Mouse (Mus musculus): ENCODE data around the gene Clca1. TPM values are rescaled to one million over a fixed set of nuclear protein-coding genes. Genes with fewer than 3 reads are reported as not detected.

Gene Clca1
- polyA plus RNA-seq, 1 experiment from 2014 or later = 0.12 TPM

DNA sequence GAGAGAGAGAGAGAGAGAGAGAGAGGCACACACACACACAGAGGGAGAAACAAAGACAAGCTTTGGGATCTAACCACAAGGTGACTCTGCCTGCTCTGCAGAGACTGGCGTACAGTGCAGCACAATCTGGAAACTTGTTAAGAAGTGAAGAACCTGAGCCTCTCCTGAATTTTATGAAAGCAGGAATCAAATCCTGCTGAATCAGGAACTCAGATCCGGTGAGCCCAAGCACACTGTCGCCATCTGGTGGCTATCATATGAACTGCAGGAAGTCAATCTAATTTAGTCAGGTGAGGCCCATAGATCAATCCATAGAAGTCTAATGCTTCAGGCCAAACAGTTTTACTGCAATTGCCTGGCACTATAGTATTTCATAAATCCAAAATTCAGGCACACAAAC is 5.8 kb downstream of the Clca1 start:
- no peak overlapping the region for H3K4me2 ChIP-seq (ENCODE audit: low read depth, severe bottlenecking)
- 28% methylated on average over 3 of the region's 3 CpGs for WGBS
- no peaks in the 10 kb centered on the region for H3K36me3 ChIP-seq (ENCODE audit: control insufficient read depth, insufficient read depth, low read length)
- no peak overlapping the region for H3K9ac ChIP-seq (ENCODE audit: low read length)
- H3K27ac ChIP-seq (replicated peaks; ENCODE audit: low read depth, low read length) = no peak overlapping the region
- no peaks in the 10 kb centered on the region for H3K4me1 ChIP-seq (ENCODE audit: control insufficient read depth, insufficient read depth, low read length)
- H3K4me3 ChIP-seq (ENCODE audit: low read depth, low read length) = no peak overlapping the region
- DNase-seq (ENCODE audit: low spot score) = peak; percentile 74
- no peak for ATAC-seq (ENCODE audit: insufficient number of reproducible peaks, low FRiP score, low TSS enrichment, low read depth)
- no peaks in the 10 kb centered on the region for H3K9me3 ChIP-seq (ENCODE audit: control insufficient read depth, low read length)
- no peaks in the 10 kb centered on the region for H3K27me3 ChIP-seq (ENCODE audit: control insufficient read depth, insufficient read depth, low read length)

DNA sequence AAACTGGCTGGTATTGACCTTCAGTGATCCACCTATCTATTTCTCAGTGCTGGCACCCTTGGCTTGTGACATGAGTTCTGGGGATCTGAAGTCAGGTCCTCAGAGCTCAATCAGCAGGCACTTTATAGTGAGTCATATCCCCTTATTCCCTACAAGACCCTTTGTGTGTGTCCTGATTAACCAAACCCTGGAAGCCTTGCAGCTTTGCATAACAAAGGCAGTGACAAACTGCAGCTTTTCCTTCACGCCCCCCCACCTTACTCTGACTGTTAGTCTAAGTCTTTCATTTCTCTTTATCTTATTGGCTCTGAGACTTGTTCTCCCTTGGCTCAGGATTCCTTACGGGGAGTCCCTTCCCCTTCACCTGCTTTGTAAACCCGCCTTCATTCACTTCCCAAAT is 14.8 kb downstream of the Clca1 start:
- H3K36me3 ChIP-seq (ENCODE audit: control insufficient read depth, insufficient read depth, low read length) = no peaks in the 10 kb centered on the region
- H3K4me2 ChIP-seq (ENCODE audit: low read depth, severe bottlenecking) = no peak overlapping the region
- ATAC-seq (ENCODE audit: insufficient number of reproducible peaks, low FRiP score, low TSS enrichment, low read depth) (no peak), DNase-seq (ENCODE audit: low spot score) (no peak)
- no peak overlapping the region for H3K9ac ChIP-seq (ENCODE audit: low read length)
- 78% methylated on average over 3 of the region's 3 CpGs for WGBS
- no peaks in the 10 kb centered on the region for H3K9me3 ChIP-seq (ENCODE audit: control insufficient read depth, low read length)
- no peak overlapping the region for H3K27ac ChIP-seq (replicated peaks; ENCODE audit: low read depth, low read length)
- H3K4me3 ChIP-seq (ENCODE audit: low read depth, low read length) = no peak overlapping the region
- no peaks in the 10 kb centered on the region for H3K27me3 ChIP-seq (ENCODE audit: control insufficient read depth, insufficient read depth, low read length)
- H3K4me1 ChIP-seq (ENCODE audit: control insufficient read depth, insufficient read depth, low read length) = no peaks in the 10 kb centered on the region

GRCm38 (mm10) chr3:145004422-145004821 is 28.2 kb downstream of the Clca1 start:
- 37% methylated on average over 5 of the region's 5 CpGs for WGBS

DNA sequence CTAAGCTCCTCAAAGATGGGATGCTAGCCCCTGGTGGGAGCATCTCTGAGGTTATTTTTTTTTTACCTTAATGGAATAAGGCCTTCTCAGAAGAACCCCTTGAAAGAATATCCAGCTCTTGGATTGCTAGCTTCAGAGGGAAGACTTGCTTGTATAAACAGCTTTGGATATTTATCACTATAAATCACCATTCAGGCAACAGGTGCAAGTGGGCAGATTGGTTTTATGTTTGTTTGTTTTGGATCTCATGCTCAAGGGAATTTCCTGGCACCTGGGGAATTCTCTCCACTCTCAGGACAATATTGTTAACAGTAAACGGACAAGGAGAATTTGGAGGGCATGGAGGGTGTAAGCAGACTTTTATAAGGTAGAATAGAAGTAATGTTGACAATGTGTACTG is 31.7 kb downstream of the Clca1 start:
- H3K9me3 ChIP-seq (ENCODE audit: control insufficient read depth, low read length) = no peaks in the 10 kb centered on the region

More at GRCm38 (mm10) chr3:145004422-145004821, 28.2 kb downstream of the Clca1 start:
- H3K4me2 ChIP-seq (ENCODE audit: low read depth, severe bottlenecking) = no peak overlapping the region
- DNase-seq (ENCODE audit: low spot score) (no peak), ATAC-seq (ENCODE audit: insufficient number of reproducible peaks, low FRiP score, low TSS enrichment, low read depth) (no peak)
- no peaks in the 10 kb centered on the region for H3K27me3 ChIP-seq (ENCODE audit: control insufficient read depth, insufficient read depth, low read length)
- H3K4me3 ChIP-seq (ENCODE audit: low read depth, low read length) = no peak overlapping the region
- H3K4me1 ChIP-seq (ENCODE audit: control insufficient read depth, insufficient read depth, low read length) = no peaks in the 10 kb centered on the region
- H3K9ac ChIP-seq (ENCODE audit: low read length) = no peak overlapping the region
- no peaks in the 10 kb centered on the region for H3K9me3 ChIP-seq (ENCODE audit: control insufficient read depth, low read length)
- no peak overlapping the region for H3K27ac ChIP-seq (replicated peaks; ENCODE audit: low read depth, low read length)
- H3K36me3 ChIP-seq (ENCODE audit: control insufficient read depth, insufficient read depth, low read length) = no peaks in the 10 kb centered on the region

DNA sequence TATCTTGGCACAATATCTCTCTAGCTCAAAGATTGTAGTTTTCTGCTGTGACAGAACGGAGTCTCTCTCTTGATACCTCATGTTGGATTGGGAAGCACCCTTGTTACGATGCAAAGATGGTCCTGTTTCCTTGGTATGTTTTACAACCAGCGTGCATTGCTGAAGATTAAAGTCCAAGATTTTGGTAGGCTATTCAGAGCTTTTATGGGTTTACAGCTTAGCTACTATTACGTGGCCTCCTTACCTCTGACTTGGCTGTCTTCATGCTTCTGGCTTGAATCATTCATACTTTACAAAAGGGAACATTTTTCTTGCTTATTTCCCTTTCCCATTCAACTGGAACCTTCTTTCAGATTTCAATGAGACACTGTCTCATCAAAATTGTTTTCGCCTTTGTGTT is 39.5 kb downstream of the Clca1 start:
- Histone ChIP-seq H3K9me3 (ENCODE audit: control insufficient read depth, low read length) (no peaks in the 10 kb centered on the region), H3K9ac (ENCODE audit: low read length) (no peak overlapping the region), H3K27me3 (ENCODE audit: control insufficient read depth, insufficient read depth, low read length) (no peaks in the 10 kb centered on the region), H3K27ac (replicated peaks; ENCODE audit: low read depth, low read length) (no peak overlapping the region), H3K4me3 (ENCODE audit: low read depth, low read length) (no peak overlapping the region), H3K36me3 (ENCODE audit: control insufficient read depth, insufficient read depth, low read length) (no peaks in the 10 kb centered on the region), H3K4me2 (ENCODE audit: low read depth, severe bottlenecking) (no peak overlapping the region), H3K4me1 (ENCODE audit: control insufficient read depth, insufficient read depth, low read length) (no peaks in the 10 kb centered on the region)
- ATAC-seq (ENCODE audit: insufficient number of reproducible peaks, low FRiP score, low TSS enrichment, low read depth) (no peak), DNase-seq (ENCODE audit: low spot score) (no peak)
- WGBS = 82% methylated on average over 5 of the region's 5 CpGs

More for the DNA sequence above, 31.7 kb downstream of the Clca1 start:
- Histone ChIP-seq H3K4me2 (ENCODE audit: low read depth, severe bottlenecking) (no peak overlapping the region), H3K36me3 (ENCODE audit: control insufficient read depth, insufficient read depth, low read length) (no peaks in the 10 kb centered on the region), H3K4me3 (ENCODE audit: low read depth, low read length) (no peak overlapping the region), H3K9ac (ENCODE audit: low read length) (no peak overlapping the region), H3K27ac (replicated peaks; ENCODE audit: low read depth, low read length) (no peak overlapping the region), H3K4me1 (ENCODE audit: control insufficient read depth, insufficient read depth, low read length) (no peaks in the 10 kb centered on the region), H3K27me3 (ENCODE audit: control insufficient read depth, insufficient read depth, low read length) (no peaks in the 10 kb centered on the region)
- ATAC-seq (ENCODE audit: insufficient number of reproducible peaks, low FRiP score, low TSS enrichment, low read depth) (no peak), DNase-seq (ENCODE audit: low spot score) (no peak)
- 88% methylated on average over 1 of the region's 1 CpGs for WGBS

GRCm38 (mm10) chr3:144992618-144993017 is 40.0 kb downstream of the Clca1 start:
- DNase-seq (ENCODE audit: low spot score) (no peak), ATAC-seq (ENCODE audit: insufficient number of reproducible peaks, low FRiP score, low TSS enrichment, low read depth) (no peak)
- Histone ChIP-seq H3K27me3 (ENCODE audit: control insufficient read depth, insufficient read depth, low read length) (no peaks in the 10 kb centered on the region), H3K9me3 (ENCODE audit: control insufficient read depth, low read length) (no peaks in the 10 kb centered on the region), H3K4me2 (ENCODE audit: low read depth, severe bottlenecking) (no peak overlapping the region), H3K4me1 (ENCODE audit: control insufficient read depth, insufficient read depth, low read length) (no peaks in the 10 kb centered on the region), H3K36me3 (ENCODE audit: control insufficient read depth, insufficient read depth, low read length) (no peaks in the 10 kb centered on the region), H3K27ac (replicated peaks; ENCODE audit: low read depth, low read length) (no peak overlapping the region), H3K9ac (ENCODE audit: low read length) (no peak overlapping the region), H3K4me3 (ENCODE audit: low read depth, low read length) (no peak overlapping the region)

GRCm38 (mm10) chr3:144985890-144986289 is 46.7 kb downstream of the Clca1 start:
- Histone ChIP-seq H3K36me3 (ENCODE audit: control insufficient read depth, insufficient read depth, low read length) (no peaks in the 10 kb centered on the region), H3K4me1 (ENCODE audit: control insufficient read depth, insufficient read depth, low read length) (no peaks in the 10 kb centered on the region), H3K9ac (ENCODE audit: low read length) (no peak overlapping the region), H3K9me3 (ENCODE audit: control insufficient read depth, low read length) (no peaks in the 10 kb centered on the region), H3K4me3 (ENCODE audit: low read depth, low read length) (no peak overlapping the region), H3K27me3 (ENCODE audit: control insufficient read depth, insufficient read depth, low read length) (no peaks in the 10 kb centered on the region), H3K27ac (replicated peaks; ENCODE audit: low read depth, low read length) (no peak overlapping the region), H3K4me2 (ENCODE audit: low read depth, severe bottlenecking) (no peak overlapping the region)
- DNase-seq (ENCODE audit: low spot score) (no peak), ATAC-seq (ENCODE audit: insufficient number of reproducible peaks, low FRiP score, low TSS enrichment, low read depth) (no peak)
- WGBS = 88% methylated on average over 5 of the region's 5 CpGs

DNA sequence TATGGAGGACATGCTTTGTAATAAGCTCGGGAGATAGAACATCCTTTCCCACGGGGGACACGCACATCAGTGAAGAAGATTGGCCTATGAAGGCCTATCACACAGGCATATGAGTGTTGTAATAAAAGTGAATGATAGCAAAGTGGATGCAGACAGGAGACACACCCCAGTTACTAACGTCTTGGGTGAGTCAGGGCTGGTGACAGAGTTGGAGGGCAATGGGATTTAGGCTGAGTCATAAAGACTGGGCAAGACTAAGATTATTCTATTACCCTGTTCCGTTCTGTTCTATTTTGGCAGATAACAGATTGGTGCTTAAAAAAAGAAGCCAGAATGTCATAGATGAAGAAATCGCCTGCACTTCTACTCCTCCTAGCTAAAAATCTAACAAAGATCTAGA is 52.0 kb downstream of the Clca1 start:
- no peaks in the 10 kb centered on the region for H3K36me3 ChIP-seq (ENCODE audit: control insufficient read depth, insufficient read depth, low read length)
- 89% methylated on average over 6 of the region's 6 CpGs for WGBS
- ATAC-seq (ENCODE audit: insufficient number of reproducible peaks, low FRiP score, low TSS enrichment, low read depth) = no peak

GRCm38 (mm10) chr3:144977631-144978030 is 54.9 kb downstream of the Clca1 start:
- Histone ChIP-seq H3K9me3 (ENCODE audit: control insufficient read depth, low read length) (no peaks in the 10 kb centered on the region), H3K4me1 (ENCODE audit: control insufficient read depth, insufficient read depth, low read length) (no peaks in the 10 kb centered on the region), H3K9ac (ENCODE audit: low read length) (no peak overlapping the region), H3K27ac (replicated peaks; ENCODE audit: low read depth, low read length) (no peak overlapping the region), H3K27me3 (ENCODE audit: control insufficient read depth, insufficient read depth, low read length) (no peaks in the 10 kb centered on the region), H3K36me3 (ENCODE audit: control insufficient read depth, insufficient read depth, low read length) (no peaks in the 10 kb centered on the region), H3K4me3 (ENCODE audit: low read depth, low read length) (no peak overlapping the region), H3K4me2 (ENCODE audit: low read depth, severe bottlenecking) (no peak overlapping the region)
- no peak for ATAC-seq (ENCODE audit: insufficient number of reproducible peaks, low FRiP score, low TSS enrichment, low read depth)
- WGBS = 54% methylated on average over 4 of the region's 4 CpGs
- DNase-seq (ENCODE audit: low spot score) = no peak

More for the DNA sequence above, 52.0 kb downstream of the Clca1 start:
- no peaks in the 10 kb centered on the region for H3K27me3 ChIP-seq (ENCODE audit: control insufficient read depth, insufficient read depth, low read length)
- H3K4me1 ChIP-seq (ENCODE audit: control insufficient read depth, insufficient read depth, low read length) = no peaks in the 10 kb centered on the region
- no peak overlapping the region for H3K9ac ChIP-seq (ENCODE audit: low read length)
- DNase-seq (ENCODE audit: low spot score) = no peak
- no peak overlapping the region for H3K4me2 ChIP-seq (ENCODE audit: low read depth, severe bottlenecking)
- no peak overlapping the region for H3K4me3 ChIP-seq (ENCODE audit: low read depth, low read length)
- no peak overlapping the region for H3K27ac ChIP-seq (replicated peaks; ENCODE audit: low read depth, low read length)
- H3K9me3 ChIP-seq (ENCODE audit: control insufficient read depth, low read length) = no peaks in the 10 kb centered on the region

Data from limb, embryonic 11.5 days (tissue).